Mouse (Mus musculus) embryo, embryonic 10 days (tissue): Measurements from ENCODE around the gene Adamts20.
"Not testable (repeated sequence)": the region's sequence is repeated elsewhere in the genome, so short reads cannot be mapped to it uniquely, and the experiment has no call there.

ENCODE experiments used
- DNase-seq: peaks from one replicate; pipeline ENCODE4 v3.0.0-alpha.2; 2015; ENCODE audit warnings: low spot score

The Adamts20 gene

DNA sequence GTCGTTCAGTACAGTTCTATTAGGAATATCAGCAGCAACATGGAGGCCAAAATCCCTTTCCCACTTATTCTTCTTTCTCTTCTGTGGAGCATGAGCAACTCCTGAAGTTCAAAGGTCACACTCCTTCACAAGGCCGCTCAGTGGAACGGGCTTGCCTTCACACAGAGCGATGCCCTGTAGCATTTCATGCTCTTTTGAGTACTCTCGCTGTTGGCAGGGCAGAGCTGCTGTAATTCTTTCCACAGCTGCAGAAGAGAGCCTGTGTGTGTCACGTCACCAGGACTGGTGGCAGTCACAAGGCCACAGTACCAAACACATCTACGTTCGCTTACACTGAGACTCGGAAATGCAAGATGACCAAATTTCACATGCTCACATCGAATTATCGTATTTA, 21.2 kb downstream of the Adamts20 start:
- DNase-seq = peak; percentile 51

DNA sequence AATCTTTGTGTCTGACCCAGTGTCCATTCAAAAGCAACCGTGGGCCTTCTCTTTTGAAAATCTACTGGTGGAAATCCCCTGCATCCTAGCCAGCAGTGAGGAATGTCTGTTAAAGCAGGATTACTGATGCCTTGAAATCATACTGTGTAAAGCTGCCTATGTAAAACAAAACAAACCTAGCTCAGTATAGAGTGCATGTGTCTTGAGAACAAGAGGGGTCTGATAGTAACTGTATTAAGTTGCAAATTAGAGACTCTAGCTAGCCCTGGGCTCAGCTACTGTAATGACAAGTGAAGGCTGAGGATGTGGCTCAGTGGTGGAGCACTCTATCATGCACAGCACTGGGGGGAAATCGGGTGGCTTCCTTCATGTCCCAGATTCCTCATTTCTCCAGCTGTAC, 22.2 kb downstream of the Adamts20 start:
- no peak for DNase-seq

DNA sequence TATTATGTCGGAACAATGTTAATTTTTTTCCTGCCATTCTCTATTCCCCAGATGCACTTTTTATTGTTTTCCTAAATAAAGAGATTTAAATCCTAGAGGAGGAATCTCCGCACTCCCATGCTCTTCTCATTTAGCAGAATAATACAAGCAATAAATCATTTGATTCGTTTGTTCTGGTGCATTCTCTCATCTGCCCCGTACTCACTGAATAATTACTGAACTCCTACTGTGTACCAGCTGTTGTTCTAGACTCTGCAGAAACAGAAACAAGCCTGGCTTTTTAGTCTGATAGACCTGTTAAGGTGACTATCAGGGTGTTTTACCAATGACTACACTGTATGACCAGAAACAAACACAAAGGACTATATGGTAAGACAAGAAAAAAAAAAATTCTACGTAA, 29.7 kb downstream of the Adamts20 start:
- no peak for DNase-seq

DNA sequence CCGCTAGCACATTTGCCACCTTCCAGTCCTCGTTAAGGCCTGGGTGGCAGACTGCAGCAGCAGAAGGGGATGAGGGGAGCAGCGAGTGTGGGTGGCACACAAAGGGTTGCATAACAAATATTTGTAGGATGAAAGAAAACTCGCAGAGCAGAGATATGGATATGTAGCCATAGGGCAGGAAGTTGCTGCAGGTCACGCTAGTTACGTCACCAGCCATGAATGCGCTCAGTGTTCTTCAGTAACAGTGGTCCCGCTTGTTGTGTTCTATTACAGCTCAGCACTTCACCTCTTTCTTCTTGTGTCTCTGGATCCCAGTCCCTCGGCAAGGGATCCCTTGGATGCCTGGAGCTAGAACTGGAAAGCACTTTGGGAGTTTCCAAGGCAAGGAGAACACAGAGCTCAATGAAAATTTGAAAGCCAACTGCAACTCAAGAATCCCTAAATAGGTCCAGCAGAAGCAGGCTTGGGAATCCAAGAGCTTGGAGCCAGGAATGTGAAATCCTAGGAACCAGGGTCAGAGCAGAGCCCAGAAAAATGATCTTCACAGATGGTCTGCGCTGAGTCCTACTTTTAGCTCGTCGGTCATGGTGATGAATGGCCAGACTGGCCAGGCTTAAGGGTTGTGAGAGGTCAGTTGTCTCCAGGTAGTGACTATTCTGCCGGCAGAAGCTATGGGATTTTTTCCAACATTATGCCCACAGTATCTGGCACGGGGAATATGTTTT, 34.4 kb downstream of the Adamts20 start:
- DNase-seq = peak; percentile 34

DNA sequence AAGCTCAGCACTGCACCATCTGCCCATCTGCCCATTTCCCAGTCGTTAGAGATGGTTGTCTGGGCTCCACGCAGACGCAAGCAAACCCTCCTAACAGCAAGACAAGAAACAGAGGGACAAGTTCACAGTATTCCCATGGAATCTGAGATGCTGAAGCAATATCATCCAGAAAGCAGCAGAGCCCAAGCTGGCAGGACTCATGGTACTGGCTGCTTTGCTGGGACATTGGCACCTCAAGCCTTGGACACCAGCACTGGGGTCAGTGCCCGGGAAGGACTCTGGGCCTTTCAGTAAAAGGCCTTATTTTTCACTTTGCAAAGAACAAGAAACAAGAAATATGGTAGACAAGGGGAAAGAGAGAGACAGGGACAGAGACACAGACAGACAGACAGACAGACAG, 36.5 kb downstream of the Adamts20 start:
- DNase-seq = no peak

DNA sequence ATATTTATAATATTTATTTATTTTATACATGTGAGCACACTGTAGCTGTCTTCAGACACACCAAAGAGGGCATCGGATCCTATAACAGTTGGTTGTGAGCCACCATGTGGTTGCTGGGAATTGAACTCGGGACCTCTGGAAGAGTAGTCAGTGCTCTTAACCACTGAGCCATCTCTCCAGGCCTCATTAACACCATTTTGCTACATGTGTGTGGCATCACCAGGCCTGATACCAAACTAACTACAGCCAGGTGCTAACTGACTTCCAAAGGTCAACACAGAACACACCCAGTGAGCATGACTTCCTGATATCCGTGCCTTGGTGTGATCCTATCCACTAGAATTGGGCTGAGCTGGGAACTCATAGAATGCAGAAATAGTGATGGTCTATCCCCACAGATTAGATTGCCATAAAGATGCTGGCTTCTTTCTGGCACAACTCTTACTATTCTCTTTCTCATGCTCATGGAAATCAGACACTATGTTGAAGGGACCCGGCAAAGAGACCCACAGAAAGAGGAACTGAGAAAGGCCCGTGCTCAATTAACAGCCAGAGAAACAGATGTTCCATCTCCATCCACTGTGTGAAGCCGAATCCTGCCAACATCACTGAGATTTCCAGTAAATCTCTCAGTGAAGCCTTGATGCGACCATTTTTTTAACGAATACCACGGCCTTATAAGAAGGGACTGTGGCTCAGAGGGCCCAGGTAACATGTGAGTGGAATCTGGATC, 37.6 kb downstream of the Adamts20 start:
- DNase-seq = no peak

DNA sequence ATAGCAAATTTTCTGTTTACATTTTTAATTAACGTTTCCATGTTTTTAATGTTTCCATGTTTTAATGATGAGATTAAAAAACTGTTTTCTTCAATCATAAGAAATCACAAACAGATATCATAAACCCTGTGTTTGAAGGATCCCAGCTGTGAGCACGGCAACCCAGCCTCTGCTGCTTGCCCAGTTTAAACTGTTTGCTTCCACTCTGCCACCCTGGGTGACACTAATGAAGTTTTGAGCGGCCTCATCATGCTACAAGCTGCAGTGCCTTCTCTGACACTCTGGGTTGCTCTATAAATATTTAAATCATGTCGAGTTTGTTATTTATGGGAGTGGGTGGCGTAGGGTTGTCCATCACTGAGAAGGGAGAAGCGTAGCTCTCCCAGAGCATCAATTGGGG, 44.7 kb downstream of the Adamts20 start:
- DNase-seq = no peak

DNA sequence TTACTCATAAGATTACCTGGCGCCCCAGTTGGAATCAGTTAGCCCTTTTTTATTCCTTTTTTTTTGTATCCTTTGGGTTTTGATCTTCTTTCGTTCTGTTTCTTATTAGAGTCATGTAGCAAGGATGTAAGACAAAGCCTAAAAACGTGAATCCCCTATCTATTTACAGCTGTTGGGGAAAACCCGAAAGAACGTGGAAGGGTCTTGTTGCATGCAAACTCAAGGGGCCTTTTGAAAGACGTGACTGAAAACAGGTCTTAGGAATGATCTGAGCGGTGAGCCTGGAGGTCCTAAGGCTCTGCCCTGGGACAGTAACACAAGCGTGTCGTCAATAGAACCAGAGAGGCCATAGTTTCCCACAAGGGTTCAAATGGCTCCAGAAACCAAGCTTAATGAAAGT, 46.1 kb downstream of the Adamts20 start:
- no peak for DNase-seq

DNA sequence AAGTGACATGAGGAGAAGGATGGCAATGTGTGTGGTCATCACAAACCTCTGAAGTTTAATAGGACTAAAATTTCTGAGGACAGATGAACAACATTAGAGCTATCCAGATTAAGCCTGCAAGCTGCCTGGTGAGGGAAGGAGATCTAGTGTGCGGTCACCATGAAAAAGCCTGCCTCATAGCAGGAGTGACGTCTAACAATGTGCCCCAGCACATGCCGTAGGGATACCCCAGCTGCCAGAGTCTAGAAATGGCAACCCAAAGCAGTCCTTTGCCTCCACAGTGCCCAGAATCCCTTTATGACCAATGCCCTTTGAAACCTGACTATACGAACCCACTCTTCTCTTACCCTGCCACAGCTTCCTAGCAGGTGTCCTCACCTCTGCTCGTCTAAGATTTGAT, 46.8 kb downstream of the Adamts20 start:
- no peak for DNase-seq

DNA sequence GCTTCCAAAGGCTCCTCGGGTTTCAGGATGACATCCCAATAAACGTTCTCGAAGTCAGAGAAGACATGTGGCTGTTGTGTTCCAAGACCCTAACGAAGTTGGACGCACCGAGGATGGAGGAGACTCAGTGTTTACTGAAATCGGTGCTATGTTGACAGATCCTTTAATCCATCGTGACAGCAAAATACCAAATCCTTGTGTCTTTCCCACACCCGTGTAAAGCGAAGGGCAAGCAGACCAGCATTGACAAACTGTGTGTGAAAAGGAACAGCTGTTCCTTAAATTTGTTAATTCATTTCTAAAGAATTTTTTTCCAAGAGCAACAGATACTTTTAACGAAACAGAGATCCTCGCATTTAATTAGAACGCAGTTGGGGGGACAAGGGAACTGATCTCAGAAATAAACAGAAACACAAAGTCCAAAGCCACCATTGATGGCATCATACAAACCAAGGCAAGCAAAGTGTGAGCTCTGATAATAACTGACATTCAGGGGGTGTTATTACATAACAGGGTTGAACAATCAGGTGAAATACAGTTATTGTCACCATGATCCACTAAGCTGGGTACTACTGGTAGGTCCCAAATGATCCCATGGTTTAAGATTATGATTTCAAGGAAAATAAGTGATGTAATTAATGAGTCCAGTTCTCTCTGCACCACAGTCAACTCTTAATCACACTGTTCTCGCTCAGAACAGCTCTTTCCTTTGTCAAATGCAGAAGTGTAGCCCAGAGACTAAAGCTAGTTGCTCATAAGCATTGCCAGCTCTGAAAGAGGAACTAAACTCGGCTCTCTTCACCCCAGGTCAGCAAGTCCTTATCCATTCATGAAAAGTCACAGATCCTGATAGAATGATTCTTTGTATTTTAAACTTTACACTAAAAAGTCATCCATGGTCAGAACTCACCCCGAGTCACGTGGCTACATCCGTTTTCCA, 47.7 kb downstream of the Adamts20 start:
- no peak for DNase-seq

DNA sequence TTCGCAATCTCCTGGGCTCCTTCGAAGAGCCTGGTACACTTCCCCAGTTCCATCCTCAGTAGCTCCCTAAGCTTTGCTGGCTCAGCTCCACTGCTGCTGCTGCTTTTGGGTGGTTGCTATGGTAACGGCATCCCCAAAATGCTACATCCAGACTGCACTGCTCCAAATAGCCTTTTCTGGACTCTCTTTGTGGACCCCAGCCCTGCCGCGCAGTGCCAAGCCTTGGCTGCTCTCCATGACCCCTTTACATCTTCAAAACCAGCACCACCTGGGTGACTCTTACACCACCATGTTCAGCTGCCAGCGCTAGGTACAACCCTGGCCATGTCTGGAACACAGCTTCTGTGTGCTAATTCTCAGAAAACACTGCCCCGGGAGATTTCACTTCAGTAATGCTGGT, 55.4 kb downstream of the Adamts20 start:
- DNase-seq = peak; percentile 26

DNA sequence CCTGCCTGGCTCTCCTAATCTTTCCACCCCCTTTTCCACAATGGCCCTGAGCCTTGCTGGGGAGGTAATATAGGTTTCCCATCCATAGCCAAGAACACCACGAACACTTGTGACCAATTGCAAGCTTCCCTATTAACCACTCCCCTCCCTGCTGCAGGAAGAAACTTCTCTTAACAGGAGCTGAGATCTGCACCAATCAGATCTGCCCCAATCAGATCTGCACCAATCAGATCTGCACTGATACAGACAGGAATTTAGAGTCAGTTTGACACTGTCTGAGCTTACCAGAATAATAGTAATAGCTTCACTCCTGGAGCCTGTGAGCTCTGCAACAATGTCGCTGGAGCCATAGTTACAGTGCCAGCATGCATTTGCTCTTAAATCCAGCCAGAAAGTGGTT, 58.9 kb downstream of the Adamts20 start:
- peak; percentile 45 for DNase-seq

DNA sequence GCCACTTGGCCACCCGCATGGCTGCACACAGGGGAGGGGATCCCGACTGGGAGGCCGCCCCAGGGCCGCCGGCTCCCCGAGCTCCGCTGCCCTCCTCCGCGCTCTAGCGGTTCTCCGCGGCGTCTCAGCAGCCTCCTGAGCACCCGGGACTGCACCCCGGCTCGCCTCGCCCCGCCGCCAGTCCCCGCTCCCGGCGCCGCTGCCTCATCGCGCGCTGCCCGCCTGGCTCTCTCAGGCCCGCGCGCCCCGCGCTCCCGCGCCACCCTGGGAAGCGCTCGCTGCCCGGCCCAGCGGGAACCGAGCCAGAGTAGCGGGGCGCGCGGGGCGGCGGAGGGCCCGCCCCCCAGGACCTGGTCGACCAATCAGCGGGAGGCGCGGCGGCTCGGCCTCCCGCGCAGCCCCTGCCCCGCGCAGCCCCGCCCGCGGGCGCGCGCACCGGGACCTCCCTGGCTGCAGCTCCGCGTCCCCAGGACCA, 61.1 kb downstream of the Adamts20 start:
- peak; percentile 81 for DNase-seq

DNA sequence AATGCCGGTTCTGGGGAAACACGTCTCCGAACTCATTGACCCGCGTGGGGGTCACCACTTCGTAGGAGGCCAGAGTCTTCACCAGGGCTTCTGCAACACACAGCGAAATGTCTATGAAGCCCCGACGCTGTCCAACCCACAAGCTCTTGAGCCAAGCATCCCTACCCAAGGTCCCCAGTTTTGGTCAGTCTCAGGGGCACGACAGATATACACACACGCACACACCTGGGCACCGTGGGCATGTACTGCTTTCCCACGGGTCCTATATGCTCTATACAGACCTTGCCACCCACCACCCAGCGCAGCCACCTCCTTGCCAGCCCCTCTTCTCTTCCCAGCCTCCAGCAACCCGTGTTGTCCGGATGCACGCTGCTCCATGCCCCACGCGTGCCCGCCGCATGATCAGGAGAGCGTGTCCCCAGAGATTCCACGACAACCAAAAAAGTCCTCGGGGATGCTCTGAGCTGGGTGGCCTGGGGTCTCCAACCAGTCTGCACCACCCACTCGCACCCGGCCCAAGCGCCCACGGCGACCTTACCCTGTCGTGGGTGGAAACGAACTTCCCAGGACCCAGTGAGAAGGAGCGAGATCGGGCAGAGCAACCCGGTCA, 61.7 kb downstream of the Adamts20 start:
- no peak for DNase-seq

DNA sequence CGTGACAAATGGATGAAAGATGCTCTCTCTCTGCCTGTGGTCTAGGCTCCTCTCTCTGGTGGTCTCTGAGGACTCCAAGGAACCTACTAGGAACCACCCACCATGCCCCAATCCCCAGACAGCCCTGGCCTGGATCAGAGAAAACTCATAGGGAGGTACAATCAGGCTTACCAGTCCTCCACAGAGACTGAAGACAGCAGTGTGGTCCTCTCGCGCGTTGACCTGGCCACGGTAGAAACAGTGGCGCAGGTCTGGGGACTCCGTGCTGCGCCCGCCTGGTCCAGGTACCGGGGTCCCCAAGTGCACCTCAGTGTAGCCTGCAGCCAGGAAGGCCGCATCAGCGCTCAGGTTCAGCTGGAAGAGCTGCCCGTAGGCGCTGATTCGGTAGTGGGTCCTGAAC, 62.2 kb downstream of the Adamts20 start:
- no peak for DNase-seq

DNA sequence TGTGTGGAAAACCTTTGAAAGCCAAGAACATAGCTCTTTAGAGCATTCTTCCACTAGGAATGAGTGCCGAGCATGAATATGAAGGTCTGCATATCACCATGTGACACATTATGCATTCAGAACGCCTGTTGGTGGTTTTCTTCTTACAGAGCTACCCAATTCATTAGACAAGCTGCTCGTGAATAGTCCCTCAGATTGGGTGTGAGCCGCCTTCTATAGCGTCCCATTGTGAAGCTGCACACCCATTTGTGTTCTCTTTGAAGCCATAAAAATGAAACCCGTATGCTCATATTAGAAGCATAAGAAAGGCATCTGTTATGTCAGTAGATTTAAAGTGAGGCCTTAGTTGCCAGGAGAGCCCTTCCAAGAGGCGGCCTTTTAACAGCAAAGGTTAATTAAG, 72.5 kb downstream of the Adamts20 start:
- DNase-seq = no peak

DNA sequence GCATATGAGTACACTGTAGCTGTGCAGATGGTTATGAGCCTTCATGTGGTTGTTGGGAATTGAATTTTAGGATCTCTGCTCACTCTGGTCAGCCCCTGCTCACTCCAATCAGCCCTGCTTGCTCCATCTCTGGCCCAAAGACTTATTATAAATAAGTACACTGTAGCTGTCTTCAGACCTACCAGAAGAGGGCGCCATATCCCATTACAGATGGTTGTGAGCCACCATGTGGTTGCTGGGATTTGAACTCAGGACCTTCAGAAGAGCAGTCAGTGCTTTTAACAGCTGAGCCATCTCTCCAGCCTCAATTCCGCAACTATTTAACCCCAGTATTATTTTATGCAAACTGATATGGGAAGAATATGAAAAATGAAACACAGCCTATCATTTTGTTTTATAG, 75.1 kb downstream of the Adamts20 start:
- not testable (repeated sequence) for DNase-seq

DNA sequence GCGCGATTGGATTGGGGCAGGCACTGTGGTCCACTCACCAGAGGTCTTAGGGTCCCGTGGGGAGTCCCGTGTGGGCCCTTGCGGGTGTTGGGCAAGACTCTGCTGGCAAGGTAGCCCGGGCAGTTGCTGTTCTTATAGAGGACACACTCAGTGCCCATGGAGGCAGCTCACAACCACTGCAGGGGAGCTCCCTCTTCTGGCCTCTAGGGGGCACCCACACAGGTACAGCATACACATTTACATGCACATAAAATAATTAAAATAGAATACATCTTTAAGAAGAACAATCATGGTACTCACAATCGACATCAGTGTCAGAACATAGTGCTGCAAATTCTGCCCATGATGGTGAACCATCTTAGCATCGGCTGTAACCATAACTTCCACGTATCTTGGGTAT, 85.8 kb downstream of the Adamts20 start:
- DNase-seq = no peak

DNA sequence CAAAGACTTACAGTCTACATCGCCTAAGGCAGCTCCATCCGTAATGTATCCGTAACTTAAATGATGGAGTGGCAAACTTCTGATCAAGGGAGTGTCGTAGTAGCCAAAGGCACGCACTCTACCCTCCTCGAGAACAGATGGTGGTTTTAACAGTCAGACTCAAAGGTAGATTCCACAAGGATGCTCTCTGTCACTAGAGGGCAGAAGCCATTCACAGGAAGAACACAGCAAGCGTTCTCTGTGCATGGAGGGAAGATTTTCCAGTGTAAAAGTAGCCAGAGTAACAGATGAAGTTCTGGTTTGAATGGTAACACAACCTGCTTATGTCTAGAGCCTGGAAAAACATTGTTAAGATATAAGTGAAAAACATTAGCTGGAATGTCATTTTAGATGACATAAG, 92.7 kb downstream of the Adamts20 start:
- DNase-seq = peak; percentile 48

DNA sequence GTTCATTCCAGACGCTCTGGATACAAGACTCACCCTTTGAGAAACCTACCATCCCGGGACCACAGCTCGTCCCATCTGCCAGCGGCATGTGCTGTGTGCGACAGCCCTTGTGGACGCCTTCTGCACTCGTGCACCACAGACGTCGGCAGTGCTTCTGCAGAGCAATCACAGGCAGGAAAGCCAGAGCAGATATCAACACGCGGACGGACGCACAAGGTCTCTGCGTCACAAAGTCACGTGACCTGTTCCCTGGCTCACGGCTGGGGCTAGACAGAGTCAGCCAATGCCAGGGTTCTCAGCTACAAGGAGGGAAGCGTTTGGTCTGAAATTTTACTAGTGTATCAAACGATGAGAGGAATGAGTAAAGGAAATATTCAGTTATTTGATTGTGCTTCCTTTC, 116.2 kb downstream of the Adamts20 start:
- DNase-seq = no peak

DNA sequence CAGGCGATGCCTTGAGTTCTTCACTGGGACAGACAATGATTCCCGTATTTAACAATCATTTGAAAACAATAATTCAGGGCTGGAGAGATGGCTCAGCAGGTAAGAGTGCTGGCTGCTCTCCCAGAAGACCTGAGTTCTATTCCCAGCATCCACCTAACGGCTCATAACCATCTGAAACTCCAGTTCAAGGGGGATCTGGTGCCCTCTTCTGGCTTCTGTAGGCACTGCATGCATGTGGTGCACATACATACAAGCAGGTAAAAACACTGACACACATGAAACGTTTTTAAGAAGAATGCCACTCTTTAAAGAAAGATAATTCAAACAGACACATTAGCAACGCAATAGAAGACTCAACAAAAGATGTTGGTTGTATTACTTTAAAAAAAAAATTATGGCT, 120.9 kb downstream of the Adamts20 start:
- DNase-seq = no peak

DNA sequence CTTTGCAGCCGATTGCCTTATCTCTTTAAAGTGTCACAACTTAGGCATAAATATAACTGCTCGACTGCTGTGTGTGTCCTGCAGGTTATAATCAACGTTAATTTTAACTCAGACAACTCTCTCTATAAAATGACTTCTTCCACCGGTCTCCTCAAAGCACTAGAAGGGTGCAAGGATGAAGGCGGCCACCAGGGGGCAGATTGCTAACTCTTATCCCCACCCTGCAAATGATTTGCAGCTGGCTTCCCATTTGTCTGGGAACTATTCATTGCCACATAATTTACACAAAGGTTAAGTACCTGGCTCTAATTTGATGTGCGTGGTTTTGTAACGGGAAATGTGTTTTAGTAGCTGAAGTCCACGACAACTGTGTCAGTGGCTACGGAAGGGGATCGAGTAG, 122.9 kb downstream of the Adamts20 start:
- DNase-seq = peak; percentile 60
